Mouse (Mus musculus): ENCODE results near the gene Tut7.
A peak's percentile ranks its signal among the peaks of the same experiment; 100 is the strongest.
"Not testable (repeated sequence)": the region's sequence is repeated elsewhere in the genome, so short reads cannot be mapped to it uniquely, and the experiment has no call there.

The Tut7 gene

GRCm38 (mm10) chr13:59822507-59823462 lies at the start of gene Tut7:
Gene Tut7 (minus strand): TSS chr13:59823147.
- peak; percentile 90 for DNase-seq

DNA sequence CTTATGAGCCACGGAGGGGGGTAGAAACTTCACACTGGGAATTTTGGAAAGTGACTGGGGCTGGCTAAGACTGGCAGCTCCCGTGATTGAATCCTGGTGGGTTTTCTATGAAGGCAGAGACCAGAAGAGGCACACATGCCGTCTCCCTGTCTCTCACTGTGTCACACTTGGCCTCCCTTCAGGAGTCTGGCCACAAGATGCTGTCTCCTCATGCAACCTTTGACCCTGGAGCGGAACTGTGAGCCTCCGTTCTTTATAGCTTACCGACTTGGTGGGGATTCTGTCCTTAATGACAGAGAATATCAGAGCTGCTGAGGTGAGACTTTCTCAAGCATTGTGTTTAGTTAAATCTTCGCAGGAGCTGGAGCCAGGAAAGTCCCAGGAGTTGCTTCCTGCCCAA lies 49.5 kb upstream of the Tut7 start:
- DNase-seq: no peak

GRCm38 (mm10) chr13:59870004-59870403 lies 47.1 kb upstream of the Tut7 start:
- no peak for DNase-seq

DNA sequence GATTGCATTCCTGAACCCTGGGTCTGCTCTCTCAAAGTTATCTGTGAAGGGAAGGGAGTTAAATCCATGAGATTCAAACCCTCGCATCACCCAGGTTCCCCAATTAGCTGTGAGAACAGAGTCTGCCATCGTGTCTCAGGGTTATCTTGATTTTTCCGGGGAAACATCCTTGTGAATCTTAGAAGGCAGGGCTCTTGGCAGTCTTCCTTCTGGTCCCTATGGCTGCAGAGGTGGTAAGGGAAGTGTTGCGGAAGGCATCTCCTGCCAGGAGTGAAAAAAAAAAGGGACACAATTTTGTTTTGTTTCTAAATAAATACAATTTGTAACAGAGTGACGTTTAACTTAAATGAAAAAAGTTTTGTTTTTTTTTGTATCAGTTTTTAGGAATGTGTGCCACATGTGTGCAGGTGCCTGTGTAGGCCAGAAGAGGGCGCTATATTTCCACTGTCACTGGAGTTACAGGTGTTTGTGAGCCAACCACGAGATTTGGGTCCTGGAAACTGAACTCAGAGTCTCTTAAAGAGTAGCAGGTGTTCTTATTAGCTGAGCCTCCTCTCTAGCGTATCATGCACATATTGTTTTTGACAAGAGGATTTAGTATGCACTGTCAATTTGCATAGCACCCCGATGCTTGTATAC lies 45.2 kb upstream of the Tut7 start:
- no peak for DNase-seq

DNA sequence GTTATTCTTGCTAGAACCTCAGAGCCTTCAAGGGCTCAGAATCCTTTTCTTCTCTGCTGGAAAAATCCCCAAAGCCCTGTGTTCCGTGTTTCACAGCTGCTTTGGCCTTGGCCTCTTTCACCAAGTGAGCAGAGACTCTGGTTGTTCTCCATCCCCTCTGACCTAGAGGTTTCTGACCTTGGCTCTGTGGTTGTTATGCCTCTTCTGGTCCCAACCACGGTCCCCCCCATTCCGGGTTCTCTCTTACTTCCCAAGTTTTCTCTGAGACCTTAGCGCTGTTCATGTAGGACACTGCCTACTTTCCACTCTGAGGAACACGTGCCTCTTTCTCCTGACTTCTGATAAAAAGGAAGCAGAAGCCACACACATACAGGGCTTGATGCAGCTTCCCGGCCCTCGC lies 44.2 kb upstream of the Tut7 start:
- DNase-seq: no peak

GRCm38 (mm10) chr13:59859515-59859914 lies 36.6 kb upstream of the Tut7 start:
- DNase-seq: no peak

- DNase-seq: peak in 1 of 2 experiments; percentile 28
Measured at GRCm38 (mm10) chr13:59856286-59857070, 33.5 kb upstream of the Tut7 start.

DNA sequence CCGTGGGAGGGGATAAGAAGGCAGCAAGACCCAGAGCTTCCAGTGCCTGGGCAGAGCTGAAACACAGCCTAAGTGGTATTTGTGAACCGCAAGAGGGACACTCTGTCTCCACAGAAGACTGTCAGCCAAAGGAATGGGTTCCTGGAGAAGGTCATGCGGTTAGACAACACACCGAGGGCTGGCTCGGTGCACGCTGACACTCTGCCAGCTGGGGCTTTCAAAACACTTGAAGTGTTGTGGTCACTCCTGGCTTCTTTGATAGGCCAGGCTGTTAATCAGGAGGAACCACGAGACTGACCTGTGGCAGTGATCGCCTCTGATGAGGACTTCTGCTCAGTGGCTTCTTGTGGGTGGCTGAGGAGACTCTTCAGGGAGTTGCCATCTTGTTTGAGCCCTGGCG lies 30.5 kb upstream of the Tut7 start:
- DNase-seq: no peak

- no peak for DNase-seq
Measured at GRCm38 (mm10) chr13:59850373-59850772, 27.4 kb upstream of the Tut7 start.

DNA sequence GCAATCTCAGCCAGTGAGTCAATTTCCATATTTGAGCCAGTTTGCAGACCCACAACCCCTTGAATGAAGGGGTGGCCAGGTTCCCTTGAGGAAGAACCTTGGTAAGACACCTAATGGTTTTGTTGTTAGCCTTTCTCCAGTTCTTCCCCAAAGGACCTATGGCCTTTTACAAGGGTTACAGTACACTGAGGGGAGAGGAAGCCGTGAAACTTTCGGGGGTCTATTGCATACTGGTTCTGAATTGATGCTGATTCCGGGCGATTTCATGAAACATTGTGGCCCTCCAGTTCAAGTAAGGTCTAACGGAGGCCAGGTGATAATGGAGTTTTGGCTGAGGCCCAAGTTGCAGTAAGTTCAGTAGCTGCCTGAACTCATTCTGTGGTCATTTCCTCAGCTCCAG lies 21.7 kb upstream of the Tut7 start:
- DNase-seq: no peak

DNA sequence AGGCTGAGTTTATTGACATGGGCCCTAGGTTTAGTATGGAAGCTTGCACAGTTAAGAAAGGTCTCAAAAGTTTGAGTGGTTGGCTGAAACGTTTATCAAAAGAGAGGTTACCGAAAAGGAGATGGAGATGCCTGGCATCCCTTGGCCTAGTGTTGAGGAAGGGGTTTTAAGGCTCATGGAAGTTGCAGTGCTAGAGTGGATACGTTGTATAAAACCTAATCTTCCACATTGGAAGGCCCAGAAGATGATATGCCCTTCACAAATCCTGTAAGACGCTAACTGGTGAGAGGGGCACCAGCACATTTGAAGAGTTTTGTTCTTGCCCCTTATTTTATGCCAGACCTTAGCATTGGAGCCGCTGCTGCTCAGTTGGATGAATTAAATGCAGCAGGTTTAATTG lies 21.0 kb upstream of the Tut7 start:
- no peak for DNase-seq

GRCm38 (mm10) chr13:59842226-59843210 lies 19.6 kb upstream of the Tut7 start:
- peak in 1 of 2 experiments; percentile 70 for DNase-seq

- DNase-seq: not testable (repeated sequence)
Measured at GRCm38 (mm10) chr13:59841761-59842160, 18.8 kb upstream of the Tut7 start.

- peak; percentile 64 to 69 for DNase-seq
Measured at GRCm38 (mm10) chr13:59840429-59841169, 17.7 kb upstream of the Tut7 start.

DNA sequence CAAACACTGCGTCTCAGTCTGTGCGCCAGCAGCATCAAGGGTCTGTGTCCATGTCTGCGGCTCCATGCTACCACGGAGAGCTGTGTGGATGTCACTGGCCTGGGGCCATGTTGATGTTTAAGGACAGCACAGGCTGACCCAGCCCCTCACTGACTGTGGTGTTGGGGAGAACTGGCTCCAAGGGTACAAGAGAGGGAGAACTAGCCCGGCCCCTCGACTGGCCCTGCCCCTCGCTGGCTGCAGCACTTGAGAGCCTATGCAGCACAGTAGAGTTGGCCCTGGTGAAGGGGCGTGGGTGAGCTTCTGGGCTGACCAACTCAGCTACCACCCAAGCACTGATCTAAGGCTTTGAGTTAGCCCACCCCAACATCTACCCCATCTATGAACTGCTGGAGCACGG lies 16.4 kb upstream of the Tut7 start:
- DNase-seq: no peak

DNA sequence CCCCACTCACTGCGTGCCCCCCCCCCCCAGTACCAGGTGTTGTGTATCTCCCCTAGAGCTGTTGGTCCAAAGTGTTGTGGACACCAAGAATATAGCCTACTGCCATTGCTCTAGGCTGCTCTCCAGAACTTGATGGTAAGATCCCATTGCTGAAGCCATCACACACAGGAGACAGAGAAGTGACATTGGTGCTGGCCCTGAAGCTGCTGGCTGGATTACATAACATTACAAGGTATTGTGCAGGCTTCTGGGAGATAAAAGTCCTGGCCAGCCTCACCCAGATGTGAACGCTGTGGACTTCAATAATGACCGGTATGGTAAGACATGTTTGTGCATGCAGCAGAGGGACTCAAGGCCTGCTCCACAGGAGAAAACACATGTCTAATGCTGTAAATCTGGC lies 15.5 kb upstream of the Tut7 start:
- DNase-seq: no peak

DNA sequence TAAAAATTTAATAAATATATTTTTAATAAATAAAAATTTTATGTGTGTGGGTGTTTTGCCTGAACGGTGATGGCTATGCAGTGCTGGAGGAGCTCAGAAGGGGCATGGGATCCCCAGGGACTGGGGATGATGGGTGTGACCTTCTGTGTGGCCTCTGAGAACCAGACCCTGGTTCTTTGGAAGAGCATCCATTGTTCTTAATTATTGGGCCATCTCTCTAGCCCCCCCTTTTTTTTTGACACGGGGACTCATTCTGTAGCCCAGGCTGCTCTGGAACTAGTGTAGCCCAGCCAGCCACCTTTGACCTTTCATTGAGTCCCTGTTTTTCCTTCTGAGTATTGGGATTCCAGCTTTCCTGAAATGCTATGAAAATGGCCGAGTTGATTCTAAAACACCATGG lies 13.9 kb upstream of the Tut7 start:
- DNase-seq: no peak

- no peak for DNase-seq
Measured at GRCm38 (mm10) chr13:59836101-59836798, 13.3 kb upstream of the Tut7 start.

DNA sequence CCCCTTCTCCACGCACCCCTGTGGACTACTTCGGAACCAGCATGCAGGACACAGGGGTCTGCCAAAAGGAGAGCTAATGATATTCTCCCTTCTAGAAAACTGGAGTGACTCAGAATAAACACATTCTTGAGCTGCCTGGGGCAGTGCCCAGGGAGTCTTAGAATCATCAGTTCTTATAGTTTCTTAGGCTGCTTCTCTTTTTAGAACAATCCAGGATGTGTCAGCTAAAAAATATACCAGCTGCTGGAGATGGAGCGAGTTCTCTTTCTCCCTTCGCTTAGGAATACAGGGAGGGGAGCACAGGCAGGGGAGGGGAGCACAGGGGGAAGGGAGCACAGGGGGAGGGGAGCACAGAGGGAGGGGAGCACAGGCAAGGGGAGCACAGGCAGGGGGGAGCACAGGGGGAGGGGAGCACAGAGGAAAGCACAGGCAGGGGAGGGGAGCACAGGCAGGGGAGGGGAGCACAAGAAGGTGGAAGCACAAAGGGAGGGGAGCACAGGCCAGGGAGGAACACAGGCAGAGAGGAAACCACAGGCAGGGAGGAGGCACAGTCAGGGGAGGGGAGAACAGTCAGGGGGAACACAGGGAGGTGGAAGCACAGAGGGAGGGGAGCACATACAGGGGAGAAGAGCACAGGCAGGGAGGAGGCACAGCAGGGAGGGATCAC lies 12.0 kb upstream of the Tut7 start:
- DNase-seq: no peak

GRCm38 (mm10) chr13:59832871-59833270 lies 9.9 kb upstream of the Tut7 start:
- no peak for DNase-seq
